Mouse (Mus musculus): ENCODE measurements around the gene Slc6a6. TPM values are rescaled to one million over a fixed set of nuclear protein-coding genes. Genes with fewer than 3 reads are reported as not detected.

The Slc6a6 gene
- polyA plus RNA-seq, 1 experiment from 2014 or later = 51.7 TPM

- no peaks in the 10 kb centered on the region for H3K27me3 ChIP-seq (ENCODE audit: control insufficient read depth, insufficient read depth, low read depth, low read length)
- peak overlapping the region; percentile 50 for H3K27ac ChIP-seq (ENCODE audit: low read length)
- H3K4me2 ChIP-seq (ENCODE audit: low read depth, low read length) = no peak overlapping the region
- WGBS = 34% methylated on average over 4 of the region's 4 CpGs
- peaks cover 16% of the 10 kb centered on the region for H3K36me3 ChIP-seq (ENCODE audit: control insufficient read depth, insufficient read depth, low read length)
- no peak overlapping the region for H3K9ac ChIP-seq (ENCODE audit: low read length)
- ATAC-seq (ENCODE audit: low read depth) = peak; percentile 8; the same call in 1 of the 2 replicates
- no peak overlapping the region for H3K4me3 ChIP-seq (ENCODE audit: low read length)
- peaks cover 19% of the 10 kb centered on the region for H3K4me1 ChIP-seq (replicated peaks; ENCODE audit: control insufficient read depth, insufficient read depth, low read length)
- no peaks in the 10 kb centered on the region for H3K9me3 ChIP-seq (ENCODE audit: control insufficient read depth, low read length)
Observed at GRCm38 (mm10) chr6:91720588-91721214, 36.8 kb downstream of the Slc6a6 start.

DNA sequence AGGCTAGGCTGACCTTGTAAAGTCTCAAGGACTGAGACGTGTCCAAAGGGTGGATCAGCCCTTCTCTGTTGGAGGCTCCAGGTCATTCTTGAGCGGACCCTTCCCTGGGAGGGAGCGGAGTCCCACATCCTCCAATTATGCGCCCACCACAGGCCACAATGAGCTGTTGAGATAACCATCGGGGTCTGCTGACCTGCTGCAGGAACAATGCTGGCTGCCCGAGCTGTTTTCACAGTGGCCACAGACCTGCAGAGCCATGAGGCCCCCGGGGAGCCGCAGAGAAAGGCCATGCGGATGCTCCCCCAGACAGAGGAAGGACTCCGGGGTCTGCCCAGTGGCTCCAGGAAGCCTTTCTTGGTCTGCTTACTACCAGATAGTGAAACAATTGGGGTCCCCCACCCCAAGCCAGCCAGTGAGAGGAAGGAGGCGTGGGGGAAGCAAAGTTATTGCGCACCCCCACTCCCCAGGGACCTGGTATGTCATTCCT, 37.4 kb downstream of the Slc6a6 start:
- Histone ChIP-seq H3K9ac (ENCODE audit: low read length) (no peak overlapping the region), H3K9me3 (ENCODE audit: control insufficient read depth, low read length) (no peaks in the 10 kb centered on the region), H3K27me3 (ENCODE audit: control insufficient read depth, insufficient read depth, low read depth, low read length) (no peaks in the 10 kb centered on the region), H3K4me3 (ENCODE audit: low read length) (no peak overlapping the region), H3K27ac (ENCODE audit: low read length) (no peak overlapping the region), H3K36me3 (ENCODE audit: control insufficient read depth, insufficient read depth, low read length) (peaks cover 21% of the 10 kb centered on the region), H3K4me1 (replicated peaks; ENCODE audit: control insufficient read depth, insufficient read depth, low read length) (peaks cover 19% of the 10 kb centered on the region), H3K4me2 (ENCODE audit: low read depth, low read length) (no peak overlapping the region)
- ATAC-seq (ENCODE audit: low read depth) = peak; percentile 51
- 49% methylated on average over 12 of the region's 12 CpGs for WGBS

GRCm38 (mm10) chr6:91727361-91727760, 43.5 kb downstream of the Slc6a6 start:
- WGBS = 64% methylated on average over 1 of the region's 1 CpGs
- H3K36me3 ChIP-seq (ENCODE audit: control insufficient read depth, insufficient read depth, low read length) = peaks cover 21% of the 10 kb centered on the region
- H3K4me2 ChIP-seq (ENCODE audit: low read depth, low read length) = no peak overlapping the region
- H3K9me3 ChIP-seq (ENCODE audit: control insufficient read depth, low read length) = no peaks in the 10 kb centered on the region
- ATAC-seq (ENCODE audit: low read depth) = no peak
- no peak overlapping the region for H3K4me3 ChIP-seq (ENCODE audit: low read length)
- H3K9ac ChIP-seq (ENCODE audit: low read length) = no peak overlapping the region
- H3K27me3 ChIP-seq (ENCODE audit: control insufficient read depth, insufficient read depth, low read depth, low read length) = no peaks in the 10 kb centered on the region
- no peak overlapping the region for H3K27ac ChIP-seq (ENCODE audit: low read length)
- peaks cover 25% of the 10 kb centered on the region for H3K4me1 ChIP-seq (replicated peaks; ENCODE audit: control insufficient read depth, insufficient read depth, low read length)

DNA sequence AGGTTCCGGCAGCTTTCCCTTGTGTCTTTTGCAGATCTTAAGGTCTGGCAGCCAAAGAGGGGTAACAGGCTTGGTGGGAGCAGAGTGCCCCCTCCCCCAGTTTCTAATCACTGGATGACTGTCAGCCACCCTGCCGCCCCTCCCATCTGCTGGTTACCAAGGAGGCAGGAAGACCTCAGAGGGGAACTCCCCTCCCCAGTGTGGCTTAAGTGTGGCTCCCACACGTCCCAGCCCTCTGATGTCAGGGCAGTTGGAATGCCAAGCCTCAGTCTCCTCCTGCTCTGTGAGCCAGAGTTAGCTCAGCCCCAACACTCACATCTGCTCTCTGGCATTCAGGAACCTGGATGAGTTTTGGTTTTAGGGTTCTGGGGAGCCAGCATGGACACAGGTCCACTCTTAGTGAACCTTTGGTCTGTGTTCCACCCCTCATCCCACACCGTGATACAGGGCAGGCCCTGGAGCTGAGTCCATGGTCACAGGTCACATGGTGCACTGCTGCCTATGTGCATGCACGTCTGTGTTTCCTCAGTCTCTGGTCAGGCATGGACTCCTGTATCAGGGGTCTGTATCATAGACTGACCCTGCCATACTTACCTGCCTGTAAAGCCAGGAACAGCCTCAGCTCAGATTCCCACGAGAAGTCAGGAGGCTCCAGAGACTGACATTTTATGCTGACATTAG, 45.2 kb downstream of the Slc6a6 start:
- 50% methylated on average over 6 of the region's 6 CpGs for WGBS
- Histone ChIP-seq H3K4me2 (ENCODE audit: low read depth, low read length) (no peak overlapping the region), H3K27ac (ENCODE audit: low read length) (peak overlapping the region; percentile 79), H3K4me3 (ENCODE audit: low read length) (no peak overlapping the region), H3K4me1 (replicated peaks; ENCODE audit: control insufficient read depth, insufficient read depth, low read length) (peaks cover 25% of the 10 kb centered on the region), H3K9ac (ENCODE audit: low read length) (peak overlapping the region; percentile 6; the same call in 1 of the 2 replicates), H3K36me3 (ENCODE audit: control insufficient read depth, insufficient read depth, low read length) (peaks cover 18% of the 10 kb centered on the region), H3K9me3 (ENCODE audit: control insufficient read depth, low read length) (no peaks in the 10 kb centered on the region), H3K27me3 (ENCODE audit: control insufficient read depth, insufficient read depth, low read depth, low read length) (no peaks in the 10 kb centered on the region)
- peak; percentile 19 for ATAC-seq (ENCODE audit: low read depth)

GRCm38 (mm10) chr6:91729677-91730127, 45.8 kb downstream of the Slc6a6 start:
- peaks cover 25% of the 10 kb centered on the region for H3K4me1 ChIP-seq (replicated peaks; ENCODE audit: control insufficient read depth, insufficient read depth, low read length)
- H3K27ac ChIP-seq (ENCODE audit: low read length) = peak overlapping the region; percentile 79
- peak overlapping the region; percentile 17 for H3K9ac ChIP-seq (ENCODE audit: low read length)
- WGBS = 17% methylated on average over 12 of the region's 12 CpGs
- no peaks in the 10 kb centered on the region for H3K27me3 ChIP-seq (ENCODE audit: control insufficient read depth, insufficient read depth, low read depth, low read length)
- no peak overlapping the region for H3K4me3 ChIP-seq (ENCODE audit: low read length)
- no peaks in the 10 kb centered on the region for H3K9me3 ChIP-seq (ENCODE audit: control insufficient read depth, low read length)
- peak; percentile 91 for ATAC-seq (ENCODE audit: low read depth)
- peaks cover 16% of the 10 kb centered on the region for H3K36me3 ChIP-seq (ENCODE audit: control insufficient read depth, insufficient read depth, low read length)
- no peak overlapping the region; the same call in 1 of the 2 replicates for H3K4me2 ChIP-seq (ENCODE audit: low read depth, low read length)

GRCm38 (mm10) chr6:91732138-91732537, 48.3 kb downstream of the Slc6a6 start:
- Histone ChIP-seq H3K27ac (ENCODE audit: low read length) (no peak overlapping the region), H3K27me3 (ENCODE audit: control insufficient read depth, insufficient read depth, low read depth, low read length) (no peaks in the 10 kb centered on the region), H3K4me1 (replicated peaks; ENCODE audit: control insufficient read depth, insufficient read depth, low read length) (peaks cover 30% of the 10 kb centered on the region), H3K4me3 (ENCODE audit: low read length) (no peak overlapping the region), H3K4me2 (ENCODE audit: low read depth, low read length) (no peak overlapping the region), H3K9ac (ENCODE audit: low read length) (no peak overlapping the region), H3K36me3 (ENCODE audit: control insufficient read depth, insufficient read depth, low read length) (peaks cover 13% of the 10 kb centered on the region), H3K9me3 (ENCODE audit: control insufficient read depth, low read length) (no peaks in the 10 kb centered on the region)
- WGBS = 82% methylated on average over 11 of the region's 11 CpGs
- ATAC-seq (ENCODE audit: low read depth) = no peak

DNA sequence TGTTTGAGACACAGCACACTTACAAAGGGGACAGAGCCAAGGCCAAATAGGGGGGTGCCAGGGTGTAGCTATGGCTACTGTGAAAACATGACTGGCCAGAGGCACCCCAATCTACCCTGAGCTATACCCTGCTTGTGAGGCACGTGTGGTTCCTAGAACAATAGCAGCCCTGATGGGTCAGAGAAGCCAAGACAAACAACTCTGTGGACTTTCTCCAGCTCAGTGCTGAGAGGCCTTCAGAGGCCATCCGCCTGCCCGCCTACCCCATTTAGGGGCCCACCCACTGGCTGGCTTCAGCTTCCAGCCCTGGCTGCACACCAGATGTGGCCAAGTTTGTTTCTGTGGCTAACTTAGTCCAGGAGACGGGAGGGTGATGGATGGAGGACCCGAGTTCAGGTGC, 52.6 kb downstream of the Slc6a6 start:
- peak; percentile 66 for ATAC-seq (ENCODE audit: low read depth)
- Histone ChIP-seq H3K36me3 (ENCODE audit: control insufficient read depth, insufficient read depth, low read length) (peaks cover 16% of the 10 kb centered on the region), H3K27ac (ENCODE audit: low read length) (peak overlapping the region; percentile 38), H3K27me3 (ENCODE audit: control insufficient read depth, insufficient read depth, low read depth, low read length) (no peaks in the 10 kb centered on the region), H3K9me3 (ENCODE audit: control insufficient read depth, low read length) (no peaks in the 10 kb centered on the region), H3K4me3 (ENCODE audit: low read length) (no peak overlapping the region), H3K4me2 (ENCODE audit: low read depth, low read length) (no peak overlapping the region), H3K4me1 (replicated peaks; ENCODE audit: control insufficient read depth, insufficient read depth, low read length) (peaks cover 10% of the 10 kb centered on the region), H3K9ac (ENCODE audit: low read length) (no peak overlapping the region)
- 40% methylated on average over 5 of the region's 5 CpGs for WGBS

- ATAC-seq (ENCODE audit: low read depth) = no peak
- no peak overlapping the region for H3K9ac ChIP-seq (ENCODE audit: low read length)
- peaks cover 18% of the 10 kb centered on the region for H3K36me3 ChIP-seq (ENCODE audit: control insufficient read depth, insufficient read depth, low read length)
- peaks cover 10% of the 10 kb centered on the region for H3K4me1 ChIP-seq (replicated peaks; ENCODE audit: control insufficient read depth, insufficient read depth, low read length)
- no peaks in the 10 kb centered on the region for H3K9me3 ChIP-seq (ENCODE audit: control insufficient read depth, low read length)
- no peak overlapping the region for H3K4me3 ChIP-seq (ENCODE audit: low read length)
- H3K4me2 ChIP-seq (ENCODE audit: low read depth, low read length) = no peak overlapping the region
- WGBS = 81% methylated on average over 7 of the region's 7 CpGs
- H3K27me3 ChIP-seq (ENCODE audit: control insufficient read depth, insufficient read depth, low read depth, low read length) = no peaks in the 10 kb centered on the region
- no peak overlapping the region for H3K27ac ChIP-seq (ENCODE audit: low read length)
Observed at GRCm38 (mm10) chr6:91737451-91737850, 53.6 kb downstream of the Slc6a6 start.

DNA sequence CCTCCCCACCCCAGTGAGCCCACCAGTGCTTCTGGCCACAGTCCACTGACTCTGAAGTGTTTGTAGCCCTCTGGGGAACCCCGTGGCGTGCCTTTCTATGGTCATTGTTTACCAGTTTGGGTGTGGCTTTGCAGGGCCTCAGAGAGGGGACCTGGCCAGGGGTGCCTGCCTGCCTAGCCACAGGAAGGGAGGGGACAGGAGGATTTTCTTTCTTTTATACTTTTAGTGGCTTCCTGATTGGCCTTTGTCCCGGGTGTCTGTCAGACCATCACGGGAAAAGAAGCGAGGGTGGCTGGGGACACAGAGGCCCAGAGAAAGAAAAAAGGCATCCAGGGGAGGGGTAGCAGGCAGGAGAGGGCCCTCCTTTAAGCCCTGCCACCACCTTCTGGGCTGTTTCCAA, 54.2 kb downstream of the Slc6a6 start:
- H3K27ac ChIP-seq (ENCODE audit: low read length) = peak overlapping the region; percentile 24; the same call in 1 of the 2 replicates
- 37% methylated on average over 5 of the region's 5 CpGs for WGBS

More for the DNA sequence above, 54.2 kb downstream of the Slc6a6 start:
- H3K36me3 ChIP-seq (ENCODE audit: control insufficient read depth, insufficient read depth, low read length) = peaks cover 16% of the 10 kb centered on the region
- peaks cover 10% of the 10 kb centered on the region for H3K4me1 ChIP-seq (replicated peaks; ENCODE audit: control insufficient read depth, insufficient read depth, low read length)
- H3K4me3 ChIP-seq (ENCODE audit: low read length) = no peak overlapping the region
- H3K4me2 ChIP-seq (ENCODE audit: low read depth, low read length) = no peak overlapping the region
- ATAC-seq (ENCODE audit: low read depth) = peak; percentile 35
- H3K9ac ChIP-seq (ENCODE audit: low read length) = no peak overlapping the region
- H3K27me3 ChIP-seq (ENCODE audit: control insufficient read depth, insufficient read depth, low read depth, low read length) = no peaks in the 10 kb centered on the region
- no peaks in the 10 kb centered on the region for H3K9me3 ChIP-seq (ENCODE audit: control insufficient read depth, low read length)
